Mouse (Mus musculus): ENCODE data around the gene Pik3r2. TPM values are rescaled to one million over a fixed set of nuclear protein-coding genes. Genes with fewer than 3 reads are reported as not detected.

The Pik3r2 gene
- polyA plus RNA-seq, 1 experiment from 2014 or later: 93.7 TPM

GRCm38 (mm10) chr8:70723486-70724210 lies 52.9 kb downstream of the Pik3r2 start, which contains the start of gene Pde4c:
Pde4c (plus strand) TSS chr8:70723720.
- H3K36me3 ChIP-seq: no peaks in the 10 kb centered on the region
- no peak within 1 kb of the TSS for H3K4me3 ChIP-seq
- peaks cover 34% of the 10 kb centered on the region for H3K27me3 ChIP-seq
- H3K4me1 ChIP-seq (replicated peaks): no peaks in the 10 kb centered on the region
- H3K4me2 ChIP-seq: no peak within 1 kb of the TSS
- no peak within 1 kb of the TSS for H3K27ac ChIP-seq (replicated peaks)
- WGBS: 60% methylated on average over 7 of the region's 7 CpGs
- H3K9ac ChIP-seq: no peak within 1 kb of the TSS
- H3K9me3 ChIP-seq: no peaks in the 10 kb centered on the region
- ATAC-seq (ENCODE audit: low read depth): no peak

GRCm38 (mm10) chr8:70721601-70722000 lies 54.9 kb downstream of the Pik3r2 start:
- no peaks in the 10 kb centered on the region for H3K9me3 ChIP-seq
- no peak overlapping the region for H3K4me3 ChIP-seq
- no peak overlapping the region for H3K27ac ChIP-seq (replicated peaks)
- H3K9ac ChIP-seq: no peak overlapping the region
- H3K4me1 ChIP-seq (replicated peaks): peaks cover 2% of the 10 kb centered on the region; the same call in 1 of the 2 replicates
- no peaks in the 10 kb centered on the region for H3K36me3 ChIP-seq
- 88% methylated on average over 8 of the region's 8 CpGs for WGBS
- ATAC-seq (ENCODE audit: low read depth): no peak
- peaks cover 23% of the 10 kb centered on the region for H3K27me3 ChIP-seq
- H3K4me2 ChIP-seq: no peak overlapping the region

GRCm38 (mm10) chr8:70720739-70721138 lies 55.8 kb downstream of the Pik3r2 start:
- H3K4me3 ChIP-seq: no peak overlapping the region
- no peak overlapping the region for H3K4me2 ChIP-seq
- ATAC-seq (ENCODE audit: low read depth): peak; percentile 64
- peaks cover 17% of the 10 kb centered on the region; the same call in 1 of the 2 replicates for H3K27me3 ChIP-seq
- no peaks in the 10 kb centered on the region for H3K36me3 ChIP-seq
- no peak overlapping the region for H3K9ac ChIP-seq
- 6% methylated on average over 3 of the region's 3 CpGs for WGBS
- H3K4me1 ChIP-seq (replicated peaks): peaks cover 2% of the 10 kb centered on the region; the same call in 1 of the 2 replicates
- H3K9me3 ChIP-seq: no peaks in the 10 kb centered on the region
- no peak overlapping the region for H3K27ac ChIP-seq (replicated peaks)

- H3K27ac ChIP-seq (replicated peaks): no peak overlapping the region
- H3K4me2 ChIP-seq: no peak overlapping the region
- WGBS: 66% methylated on average over 9 of the region's 9 CpGs
- H3K9me3 ChIP-seq: no peaks in the 10 kb centered on the region
- ATAC-seq (ENCODE audit: low read depth): no peak
- no peak overlapping the region for H3K9ac ChIP-seq
- H3K36me3 ChIP-seq: no peaks in the 10 kb centered on the region
- H3K4me1 ChIP-seq (replicated peaks): peaks cover 2% of the 10 kb centered on the region; the same call in 1 of the 2 replicates
- no peak overlapping the region for H3K4me3 ChIP-seq
- H3K27me3 ChIP-seq: peaks cover 17% of the 10 kb centered on the region; the same call in 1 of the 2 replicates
Observed at GRCm38 (mm10) chr8:70719796-70720270, 56.7 kb downstream of the Pik3r2 start.

GRCm38 (mm10) chr8:70718297-70718696 lies 58.2 kb downstream of the Pik3r2 start, which contains the start of gene Gm3336:
Gm3336 (plus strand) TSS chr8:70718543.
- 4% methylated on average over 19 of the region's 19 CpGs for WGBS
- Histone ChIP-seq H3K9ac (peak within 1 kb of the TSS; percentile 31; the same call in 1 of the 2 replicates), H3K4me1 (replicated peaks) (peaks cover 2% of the 10 kb centered on the region; the same call in 1 of the 2 replicates), H3K27ac (replicated peaks) (no peak within 1 kb of the TSS), H3K36me3 (no peaks in the 10 kb centered on the region), H3K4me3 (no peak within 1 kb of the TSS), H3K4me2 (no peak within 1 kb of the TSS), H3K27me3 (peaks cover 17% of the 10 kb centered on the region; the same call in 1 of the 2 replicates), H3K9me3 (no peaks in the 10 kb centered on the region)
- peak; percentile 12; the same call in 1 of the 2 replicates for ATAC-seq (ENCODE audit: low read depth)

Small RNA genes within 50 kb of the gene (microRNA-seq; reads per million reads assigned to microRNA genes)
- not detected for gene Mir7240

Other genes starting within 250 kb of the Pik3r2 start
- 347 and 358 TPM in 2 replicates for gene Fkbp8, start 249.0 kb downstream of the Pik3r2 start, polyA plus RNA-seq (2015; fragmentation: Nextera tagmentation; extraction: Ambion mirVana)
- 46.7 and 46.9 TPM in 2 replicates for gene Kxd1, start 248.8 kb downstream of the Pik3r2 start, polyA plus RNA-seq (2015; fragmentation: Nextera tagmentation; extraction: Ambion mirVana)
- 15.6 and 16.5 TPM in 2 replicates for gene Ell, start 237.3 kb downstream of the Pik3r2 start, polyA plus RNA-seq (2015; fragmentation: Nextera tagmentation; extraction: Ambion mirVana)
- gene Isyna1, start 182.3 kb downstream of the Pik3r2 start, polyA plus RNA-seq (2015; fragmentation: Nextera tagmentation; extraction: Ambion mirVana): 113 and 115 TPM in 2 replicates
- gene Ssbp4, start 167.8 kb downstream of the Pik3r2 start, polyA plus RNA-seq (2015; fragmentation: Nextera tagmentation; extraction: Ambion mirVana): 117 and 141 TPM in 2 replicates
- 1.5 and 1.8 TPM in 2 replicates for gene Lrrc25, start 160.6 kb downstream of the Pik3r2 start, polyA plus RNA-seq (2015; fragmentation: Nextera tagmentation; extraction: Ambion mirVana)
- not detected in 2 replicates for gene Gdf15, start 144.3 kb downstream of the Pik3r2 start, polyA plus RNA-seq (2015; fragmentation: Nextera tagmentation; extraction: Ambion mirVana)
- 102 and 108 TPM in 2 replicates for gene Pgpep1, start 116.3 kb downstream of the Pik3r2 start, polyA plus RNA-seq (2015; fragmentation: Nextera tagmentation; extraction: Ambion mirVana)
- 214 and 215 TPM in 2 replicates for gene Lsm4, start 103.5 kb downstream of the Pik3r2 start, polyA plus RNA-seq (2015; fragmentation: Nextera tagmentation; extraction: Ambion mirVana)
- gene Jund, start 77.8 kb downstream of the Pik3r2 start, polyA plus RNA-seq (2015; fragmentation: Nextera tagmentation; extraction: Ambion mirVana): 108 and 112 TPM in 2 replicates
- 0.08 and 0.17 TPM in 2 replicates for gene Iqcn, start 73.3 kb downstream of the Pik3r2 start, polyA plus RNA-seq (2015; fragmentation: Nextera tagmentation; extraction: Ambion mirVana)
- not detected in 2 replicates for gene Gm3336, start 58.2 kb downstream of the Pik3r2 start, polyA plus RNA-seq (2015; fragmentation: Nextera tagmentation; extraction: Ambion mirVana)
- 0.18 and 0.26 TPM in 2 replicates for gene Pde4c, start 53.0 kb downstream of the Pik3r2 start, polyA plus RNA-seq (2015; fragmentation: Nextera tagmentation; extraction: Ambion mirVana)
- gene Rab3a, start 22.0 kb downstream of the Pik3r2 start, polyA plus RNA-seq (2015; fragmentation: Nextera tagmentation; extraction: Ambion mirVana): 402 and 417 TPM in 2 replicates
- gene Mpv17l2, start 15.8 kb downstream of the Pik3r2 start, polyA plus RNA-seq (2015; fragmentation: Nextera tagmentation; extraction: Ambion mirVana): 46.1 and 54.5 TPM in 2 replicates
- 15.8 and 17.6 TPM in 2 replicates for gene Mast3, start 28.3 kb upstream of the Pik3r2 start, polyA plus RNA-seq (2015; fragmentation: Nextera tagmentation; extraction: Ambion mirVana)
- gene Il12rb1, start 31.7 kb upstream of the Pik3r2 start, polyA plus RNA-seq (2015; fragmentation: Nextera tagmentation; extraction: Ambion mirVana): not detected in 2 replicates
- gene Arrdc2, start 63.0 kb upstream of the Pik3r2 start, polyA plus RNA-seq (2015; fragmentation: Nextera tagmentation; extraction: Ambion mirVana): 7.8 TPM in 2 replicates
- gene Kcnn1, start 86.5 kb upstream of the Pik3r2 start, polyA plus RNA-seq (2015; fragmentation: Nextera tagmentation; extraction: Ambion mirVana): 17.5 and 17.9 TPM in 2 replicates
- 148 and 156 TPM in 2 replicates for gene Ccdc124, start 97.2 kb upstream of the Pik3r2 start, polyA plus RNA-seq (2015; fragmentation: Nextera tagmentation; extraction: Ambion mirVana)
- 1.6 TPM in 2 replicates for gene Slc5a5, start 116.0 kb upstream of the Pik3r2 start, polyA plus RNA-seq (2015; fragmentation: Nextera tagmentation; extraction: Ambion mirVana)
- 2,220 and 2,572 TPM in 2 replicates for gene Rpl18a, start 120.7 kb upstream of the Pik3r2 start, polyA plus RNA-seq (2015; fragmentation: Nextera tagmentation; extraction: Ambion mirVana)
- 55.4 and 60.7 TPM in 2 replicates for gene Map1s, start 129.2 kb upstream of the Pik3r2 start, polyA plus RNA-seq (2015; fragmentation: Nextera tagmentation; extraction: Ambion mirVana)